Mouse (Mus musculus) midbrain, postnatal 0 days (tissue): ENCODE measurements around the gene Prss48. TPM values are rescaled to one million over a fixed set of nuclear protein-coding genes. Genes with fewer than 3 reads are reported as not detected.

ENCODE experiments used
- ATAC-seq: fragments of 200-750 bp; cut with Nextera tagmentation; 2 replicates; pipeline ENCODE4 v1.8.0; 2017; ENCODE audit warnings: moderate number of reproducible peaks, mild to moderate bottlenecking, moderate TSS enrichment, moderate library complexity; ENCODE audit not compliant: low FRiP score
- DNase-seq: peaks from one replicate; pipeline ENCODE4 v3.0.0-alpha.2; 2015; ENCODE audit warnings: low spot score
- H3K27ac ChIP-seq: fragments of 300-500 bp; sonication (generic); 2 replicates; pipeline ENCODE4 v1.5.1; 2014; ENCODE audit warnings: low read depth, mild to moderate bottlenecking, low read length, mixed read lengths
- H3K27me3 ChIP-seq: fragments of 300-500 bp; sonication (generic); 2 replicates; pipeline ENCODE4 v1.6.1; 2014; ENCODE audit warnings: low read length, control low read depth, mixed read lengths; ENCODE audit not compliant: insufficient read depth
- H3K36me3 ChIP-seq: fragments of 300-500 bp; sonication (generic); 2 replicates; pipeline ENCODE4 v1.6.1; 2014; ENCODE audit warnings: low read length, control low read depth, mixed read lengths; ENCODE audit not compliant: insufficient read depth
- H3K4me1 ChIP-seq: fragments of 300-500 bp; sonication (generic); 2 replicates; pipeline ENCODE4 v1.6.1; 2014; ENCODE audit warnings: mild to moderate bottlenecking, control low read depth, antibody characterized with exemption, low read length, mixed read lengths; ENCODE audit not compliant: insufficient read depth
- H3K4me2 ChIP-seq: fragments of 300-500 bp; sonication (generic); 2 replicates; pipeline ENCODE4 v1.6.1; 2014; ENCODE audit warnings: low read depth, mild to moderate bottlenecking, low read length, mixed read lengths; ENCODE audit not compliant: poor library complexity, severe bottlenecking
- H3K4me3 ChIP-seq: fragments of 300-500 bp; sonication (generic); 2 replicates; pipeline ENCODE4 v1.5.1; 2014; ENCODE audit warnings: low read depth, mild to moderate bottlenecking, low read length, moderate library complexity
- H3K9ac ChIP-seq: fragments of 300-500 bp; sonication (generic); replicated peaks from 2 replicates; pipeline ENCODE4 v1.6.1; 2014; ENCODE audit warnings: mild to moderate bottlenecking, low read length, moderate library complexity, mixed read lengths; ENCODE audit not compliant: poor library complexity, severe bottlenecking
- H3K9me3 ChIP-seq: fragments of 300-500 bp; sonication (generic); 2 replicates; pipeline ENCODE4 v1.6.1; 2016; ENCODE audit warnings: low read length, control low read depth
- CTCF ChIP-seq: IDR thresholded peaks from 2 replicates; pipeline ENCODE4 v1.5.1; 2016; ENCODE audit warnings: antibody characterized with exemption, mild to moderate bottlenecking
- WGBS: fragments of 180-500 bp; shearing (Covaris S2); extraction: QIAGEN DNeasy Blood & Tissue Kit; methylation state at CpG from one replicate; pipeline ENCODE4 v1.1.7; 2014; 5-methylcytosine and 5-hydroxymethylcytosine counted together
- polyA plus RNA-seq: library from polyadenylated mRNA; unstranded; fragments of >200 nt; fragmentation: Nextera tagmentation; extraction: Ambion mirVana; gene quantifications from 2 replicates; pipeline ENCODE4 v1.2.1, GENCODE M21; 2015
- total RNA-seq: library from RNA; depleted of rRNA; stranded (reverse); fragments of >200 nt; gene quantifications from 2 replicates; pipeline ENCODE4 v1.2.3, GENCODE M21; 2014

The Prss48 gene
- total and polyA plus RNA-seq, 2 experiments from 2014 or later, result not detected

DNA sequence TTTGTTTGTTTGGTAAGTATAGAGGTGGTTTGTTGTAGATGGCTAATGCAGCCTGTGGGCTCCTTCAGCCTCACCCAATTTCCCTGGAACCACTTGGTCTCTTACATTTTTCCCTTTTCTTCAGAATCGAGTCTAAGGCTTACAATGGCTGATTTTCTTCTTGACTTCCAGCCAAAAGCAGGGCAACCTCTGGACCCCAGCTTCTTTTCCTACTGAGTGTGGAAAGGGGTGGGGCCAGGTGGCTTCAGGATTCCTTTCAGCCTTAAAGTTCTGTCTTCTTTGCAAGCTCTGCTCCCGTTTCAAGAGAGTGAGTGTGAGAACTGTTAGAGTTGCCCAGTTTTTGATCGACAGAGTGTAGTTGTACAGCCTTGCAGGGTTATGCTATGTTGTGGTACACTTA, 9.5 kb upstream of the Prss48 start:
- no peaks in the 10 kb centered on the region for H3K36me3 ChIP-seq
- no peaks in the 10 kb centered on the region for H3K27me3 ChIP-seq
- H3K4me3 ChIP-seq, result no peak overlapping the region
- no peak overlapping the region for H3K9ac ChIP-seq
- no peak overlapping the region for H3K4me2 ChIP-seq
- 77% methylated on average over 3 of the region's 3 CpGs for WGBS
- no peaks in the 10 kb centered on the region for H3K9me3 ChIP-seq
- no peak for TF ChIP-seq CTCF
- no peak overlapping the region for H3K27ac ChIP-seq
- no peaks in the 10 kb centered on the region for H3K4me1 ChIP-seq
- ATAC-seq (no peak), DNase-seq (no peak)

DNA sequence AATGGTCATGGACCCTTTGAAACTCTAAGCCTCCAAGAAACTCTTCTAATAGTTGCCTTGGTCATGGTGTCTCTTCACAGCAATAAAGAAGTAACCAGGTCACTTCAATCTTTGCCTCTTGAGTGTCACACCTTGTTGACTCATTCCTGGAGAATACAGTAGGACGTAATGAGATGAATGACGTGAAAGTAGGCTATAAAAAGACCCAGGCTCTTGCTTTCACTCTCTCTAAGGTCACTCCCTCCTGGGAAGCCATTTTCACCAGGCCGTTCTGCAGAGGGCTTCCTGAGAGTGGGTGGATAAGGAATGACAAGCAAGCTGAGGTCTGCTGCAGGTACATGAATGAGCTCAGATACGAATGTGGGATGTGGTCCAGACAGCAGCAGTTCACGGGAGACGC, 9.1 kb upstream of the Prss48 start:
- WGBS, result 88% methylated on average over 6 of the region's 6 CpGs
- Histone ChIP-seq H3K27ac (no peak overlapping the region), H3K27me3 (no peaks in the 10 kb centered on the region), H3K4me2 (no peak overlapping the region), H3K4me3 (no peak overlapping the region), H3K4me1 (no peaks in the 10 kb centered on the region), H3K36me3 (no peaks in the 10 kb centered on the region), H3K9me3 (no peaks in the 10 kb centered on the region), H3K9ac (no peak overlapping the region)
- TF ChIP-seq CTCF, result no peak
- no peak for ATAC-seq
- DNase-seq, result no peak

DNA sequence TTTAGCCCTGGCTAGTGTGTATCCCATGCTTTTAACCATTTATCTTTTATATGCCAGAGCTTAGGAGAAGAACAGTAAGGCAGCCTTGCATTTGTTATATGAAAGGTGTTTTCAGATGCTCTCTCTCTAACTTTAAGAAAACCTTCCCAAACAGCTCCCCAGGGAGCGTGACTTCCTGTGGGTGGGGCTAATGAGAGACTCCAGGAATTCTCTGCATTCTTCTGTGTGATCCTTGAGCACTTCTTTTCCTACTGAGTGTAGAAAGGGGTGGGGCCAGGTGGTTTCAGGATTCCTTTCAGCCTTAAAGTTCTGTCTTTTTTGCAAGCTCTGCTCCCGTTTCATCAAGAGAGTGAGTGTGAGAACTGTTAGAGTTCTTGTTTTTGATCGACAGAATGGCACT, 8.3 kb upstream of the Prss48 start:
- Histone ChIP-seq H3K27me3 (no peaks in the 10 kb centered on the region), H3K36me3 (no peaks in the 10 kb centered on the region), H3K4me1 (no peaks in the 10 kb centered on the region), H3K27ac (no peak overlapping the region), H3K9ac (no peak overlapping the region), H3K4me3 (no peak overlapping the region), H3K9me3 (no peaks in the 10 kb centered on the region), H3K4me2 (no peak overlapping the region)
- no peak for ATAC-seq
- WGBS, result 68% methylated on average over 3 of the region's 3 CpGs
- DNase-seq, result no peak
- no peak for TF ChIP-seq CTCF

DNA sequence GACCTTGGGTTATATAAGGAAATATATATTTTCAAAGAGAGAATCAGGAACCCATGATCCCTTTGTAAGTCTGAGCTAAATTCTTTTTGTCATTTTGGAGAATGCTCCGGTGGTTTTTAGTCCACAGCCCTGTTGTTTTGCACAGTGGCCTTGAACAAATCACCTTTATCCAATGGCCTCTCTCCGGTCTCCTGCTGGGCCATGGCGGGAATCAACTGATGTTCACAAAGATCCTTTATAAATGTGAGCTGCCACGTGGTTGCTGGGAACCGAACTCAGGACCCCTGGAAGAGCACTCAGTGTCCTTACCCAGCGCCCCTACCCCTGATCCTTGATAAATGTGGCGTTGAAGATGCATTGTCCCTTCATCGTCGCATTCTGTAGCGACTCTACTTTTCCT, 2.5 kb upstream of the Prss48 start:
- DNase-seq (no peak), ATAC-seq (no peak)
- Histone ChIP-seq H3K9me3 (no peaks in the 10 kb centered on the region), H3K27ac (no peak overlapping the region), H3K9ac (no peak overlapping the region), H3K36me3 (no peaks in the 10 kb centered on the region), H3K27me3 (no peaks in the 10 kb centered on the region), H3K4me2 (no peak overlapping the region), H3K4me3 (no peak overlapping the region), H3K4me1 (no peaks in the 10 kb centered on the region)
- 86% methylated on average over 10 of the region's 10 CpGs for WGBS
- TF ChIP-seq CTCF, result no peak

DNA sequence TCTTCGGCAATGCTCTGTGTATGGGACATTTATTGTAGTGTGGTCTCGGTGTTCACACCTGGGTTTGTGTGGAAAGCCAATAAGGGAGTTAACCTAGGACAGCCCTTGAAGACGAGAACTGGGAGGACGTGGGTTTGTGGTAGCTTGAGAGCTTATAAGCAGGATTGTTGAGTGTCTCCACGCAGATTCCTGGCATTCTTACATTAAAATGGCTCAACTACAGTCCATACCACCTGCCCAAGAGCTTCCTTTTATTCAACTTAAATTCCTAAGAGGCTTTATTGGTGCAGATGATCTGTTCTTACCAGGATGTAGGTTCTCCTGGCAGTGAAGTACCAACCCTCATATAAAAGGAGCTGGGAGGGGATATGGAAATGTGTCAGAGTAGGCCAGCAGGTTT, 649 bp upstream of the Prss48 start:
- Histone ChIP-seq H3K36me3 (no peaks in the 10 kb centered on the region), H3K4me3 (no peak overlapping the region), H3K9ac (no peak overlapping the region), H3K9me3 (no peaks in the 10 kb centered on the region), H3K27me3 (no peaks in the 10 kb centered on the region), H3K27ac (no peak overlapping the region), H3K4me1 (no peaks in the 10 kb centered on the region), H3K4me2 (no peak overlapping the region)
- WGBS, result 81% methylated on average over 5 of the region's 5 CpGs
- no peak for ATAC-seq
- DNase-seq, result no peak
- TF ChIP-seq CTCF, result no peak

DNA sequence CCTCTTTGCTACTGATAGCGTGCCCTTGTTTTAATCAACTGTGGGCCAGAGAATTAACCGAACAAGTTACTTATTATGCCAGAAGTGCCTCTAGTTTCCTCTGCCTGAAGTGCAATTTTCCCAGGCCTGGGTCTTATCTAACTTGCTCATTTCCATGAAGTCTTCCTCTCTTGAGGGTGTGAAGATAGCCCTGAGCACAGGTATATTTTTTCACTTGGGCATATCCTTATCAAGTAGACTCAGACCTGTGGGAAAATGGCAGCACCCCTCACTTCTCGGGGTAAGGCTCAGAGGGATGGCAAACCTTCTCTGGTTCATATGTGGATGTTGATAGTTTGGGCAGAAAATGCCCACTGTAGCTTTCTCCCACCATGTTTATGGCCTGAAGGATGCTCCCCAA, 1.0 kb downstream of the Prss48 start:
- Histone ChIP-seq H3K9ac (no peak overlapping the region), H3K27ac (no peak overlapping the region), H3K4me3 (no peak overlapping the region), H3K27me3 (no peaks in the 10 kb centered on the region), H3K4me2 (no peak overlapping the region), H3K36me3 (no peaks in the 10 kb centered on the region), H3K4me1 (no peaks in the 10 kb centered on the region), H3K9me3 (no peaks in the 10 kb centered on the region)
- DNase-seq (no peak), ATAC-seq (no peak)
- WGBS, result 92% methylated on average over 3 of the region's 3 CpGs
- no peak for TF ChIP-seq CTCF

DNA sequence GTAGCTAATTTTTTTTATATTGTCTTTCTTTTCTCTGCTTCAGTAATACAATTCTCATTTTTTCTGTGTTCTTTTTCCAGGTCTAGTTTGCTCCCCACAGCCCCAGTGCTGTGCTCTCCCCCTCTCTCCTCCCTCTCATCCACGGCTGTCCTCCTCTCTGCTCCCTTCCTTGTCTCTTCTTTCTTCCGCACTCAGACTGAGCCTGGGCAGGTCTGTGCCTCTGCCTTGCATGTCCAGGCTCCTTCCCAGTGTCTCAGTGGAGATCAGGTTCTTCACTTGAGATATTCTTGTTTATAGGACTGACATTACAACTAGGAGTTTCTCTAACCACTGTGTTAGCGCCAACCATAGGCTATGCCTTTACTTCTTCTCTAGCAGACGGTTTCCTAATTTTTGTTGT, 7.6 kb downstream of the Prss48 start:
- Histone ChIP-seq H3K9ac (no peak overlapping the region), H3K9me3 (no peaks in the 10 kb centered on the region), H3K4me2 (no peak overlapping the region), H3K36me3 (no peaks in the 10 kb centered on the region), H3K4me1 (no peaks in the 10 kb centered on the region), H3K4me3 (no peak overlapping the region), H3K27me3 (no peaks in the 10 kb centered on the region), H3K27ac (no peak overlapping the region)
- DNase-seq (no peak), ATAC-seq (no peak)
- 79% methylated on average over 4 of the region's 4 CpGs for WGBS
- no peak for TF ChIP-seq CTCF
